Mouse (Mus musculus): ENCODE measurements around the gene Zer1.
"Not testable (repeated sequence)": the region's sequence is repeated elsewhere in the genome, so short reads cannot be mapped to it uniquely, and the experiment has no call there.

Gene Zer1

DNA sequence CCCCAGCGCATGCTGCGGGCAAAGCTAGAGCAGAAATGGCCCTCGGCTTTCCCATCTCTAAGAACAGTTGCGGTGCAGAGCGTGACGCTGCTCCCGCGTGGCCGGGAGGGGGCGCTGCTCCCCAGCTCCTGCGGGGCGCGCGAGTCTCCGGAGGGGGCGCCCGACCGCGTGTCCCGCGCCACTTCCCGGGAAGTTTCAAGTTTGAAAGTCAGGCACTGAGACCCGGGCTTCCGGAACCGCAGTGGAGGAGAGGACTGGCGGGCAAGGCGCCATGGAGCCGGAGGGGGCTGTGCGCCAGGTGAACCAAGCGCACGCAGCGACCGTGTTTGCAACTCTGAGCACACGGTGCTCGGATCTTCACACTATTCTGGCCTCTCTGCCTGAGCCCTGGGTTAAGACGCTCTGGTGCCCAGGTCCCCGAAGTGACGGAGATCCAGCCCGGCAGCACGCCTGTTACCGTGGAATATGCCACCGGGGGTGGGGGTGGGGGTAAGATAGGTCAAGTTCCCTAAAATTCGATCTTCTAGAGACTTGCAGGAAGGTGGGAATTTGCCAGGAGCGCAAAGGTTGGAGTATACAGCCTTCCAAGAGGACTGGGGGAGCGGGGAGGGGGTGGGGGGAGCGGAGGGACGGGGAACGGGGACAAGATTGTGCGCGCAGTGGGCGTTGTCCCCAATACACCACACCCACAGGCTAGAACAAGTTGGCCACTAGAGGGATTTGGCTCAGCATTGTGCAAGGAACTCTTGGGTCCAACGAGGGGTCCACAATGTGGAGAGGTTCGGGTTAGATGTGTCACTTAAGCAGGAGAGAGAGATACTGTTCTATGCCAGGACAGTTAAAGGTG is 46.7 kb downstream of the Zer1 start, which contains the start of gene Pkn3:
Gene Pkn3, plus strand, starts transcription at position 183 of the 847 bp plus-strand sequence.
- DNase-seq (ENCODE audit: low read depth, low spot score), result peak; percentile 90

- DNase-seq (ENCODE audit: low read depth, low spot score), result no peak
Observed at GRCm38 (mm10) chr2:30076959-30077358, 47.4 kb downstream of the Zer1 start.

DNA sequence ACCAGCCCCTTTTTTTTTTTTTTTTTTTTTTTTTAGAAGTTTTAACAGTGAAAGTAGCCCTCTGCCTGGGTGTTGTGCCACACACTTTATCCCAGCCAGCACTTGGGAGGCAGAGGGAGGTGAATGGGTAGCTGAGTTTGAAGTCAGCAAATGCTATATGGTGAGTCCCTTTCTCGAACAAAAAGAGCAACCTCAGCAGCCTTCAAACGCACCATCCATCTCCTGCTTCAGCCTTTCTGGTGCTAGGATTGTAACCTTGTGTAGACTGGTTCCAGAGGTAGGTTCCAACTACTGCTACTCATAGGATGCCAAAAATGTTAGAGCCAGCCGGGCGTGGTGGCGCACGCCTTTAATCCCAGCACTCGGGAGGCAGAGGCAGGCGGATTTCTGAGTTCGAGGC is 47.9 kb downstream of the Zer1 start:
- DNase-seq (ENCODE audit: low read depth, low spot score), result no peak

DNA sequence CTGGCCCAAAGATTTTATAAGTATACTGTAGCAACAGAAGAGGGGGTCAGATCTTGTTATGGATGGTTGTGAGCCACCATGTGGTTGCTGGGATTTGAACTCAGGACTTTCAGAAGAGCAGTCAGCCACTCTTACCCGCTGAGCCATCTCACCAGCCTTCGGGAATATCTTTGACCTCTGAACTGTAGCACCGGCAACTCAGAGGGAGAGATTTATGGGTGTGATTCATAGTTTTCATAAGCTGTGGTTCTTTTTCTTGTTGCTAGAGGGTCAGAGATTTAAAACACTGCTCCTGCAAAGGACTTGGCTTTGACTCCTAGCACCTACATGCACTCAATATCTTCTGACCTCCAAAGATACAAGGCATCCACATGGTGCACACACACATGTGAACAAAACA is 48.8 kb downstream of the Zer1 start:
- DNase-seq (ENCODE audit: low read depth, low spot score), result no peak

DNA sequence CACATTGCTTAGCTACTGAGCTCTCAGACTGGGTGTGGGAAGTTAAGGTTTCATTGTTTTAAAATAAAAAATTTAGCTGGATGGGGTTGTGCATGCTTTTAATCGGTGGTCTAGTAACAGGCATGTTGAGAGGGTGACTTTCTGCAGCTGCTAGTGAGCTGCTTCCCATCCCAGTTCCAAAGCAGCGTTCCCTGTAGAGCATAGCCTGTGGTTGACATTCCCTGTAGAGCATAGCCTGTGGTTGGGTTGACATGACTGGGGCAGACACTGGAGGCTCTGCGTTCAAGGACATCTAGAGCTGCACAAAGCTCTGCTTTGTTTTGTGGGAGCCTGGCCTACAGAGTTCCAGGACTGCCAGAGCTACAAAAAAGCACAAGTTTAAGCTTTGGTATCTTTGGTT is 51.1 kb downstream of the Zer1 start:
- no peak for DNase-seq (ENCODE audit: low read depth, low spot score)

- no peak for DNase-seq (ENCODE audit: low read depth, low spot score)
Observed at GRCm38 (mm10) chr2:30072875-30073274, 51.5 kb downstream of the Zer1 start.

- no peak for DNase-seq (ENCODE audit: low read depth, low spot score)
Observed at GRCm38 (mm10) chr2:30067962-30068361, 56.4 kb downstream of the Zer1 start.

GRCm38 (mm10) chr2:30067031-30067888 is 57.1 kb downstream of the Zer1 start:
- peak; percentile 70 for DNase-seq (ENCODE audit: low read depth, low spot score)

DNA sequence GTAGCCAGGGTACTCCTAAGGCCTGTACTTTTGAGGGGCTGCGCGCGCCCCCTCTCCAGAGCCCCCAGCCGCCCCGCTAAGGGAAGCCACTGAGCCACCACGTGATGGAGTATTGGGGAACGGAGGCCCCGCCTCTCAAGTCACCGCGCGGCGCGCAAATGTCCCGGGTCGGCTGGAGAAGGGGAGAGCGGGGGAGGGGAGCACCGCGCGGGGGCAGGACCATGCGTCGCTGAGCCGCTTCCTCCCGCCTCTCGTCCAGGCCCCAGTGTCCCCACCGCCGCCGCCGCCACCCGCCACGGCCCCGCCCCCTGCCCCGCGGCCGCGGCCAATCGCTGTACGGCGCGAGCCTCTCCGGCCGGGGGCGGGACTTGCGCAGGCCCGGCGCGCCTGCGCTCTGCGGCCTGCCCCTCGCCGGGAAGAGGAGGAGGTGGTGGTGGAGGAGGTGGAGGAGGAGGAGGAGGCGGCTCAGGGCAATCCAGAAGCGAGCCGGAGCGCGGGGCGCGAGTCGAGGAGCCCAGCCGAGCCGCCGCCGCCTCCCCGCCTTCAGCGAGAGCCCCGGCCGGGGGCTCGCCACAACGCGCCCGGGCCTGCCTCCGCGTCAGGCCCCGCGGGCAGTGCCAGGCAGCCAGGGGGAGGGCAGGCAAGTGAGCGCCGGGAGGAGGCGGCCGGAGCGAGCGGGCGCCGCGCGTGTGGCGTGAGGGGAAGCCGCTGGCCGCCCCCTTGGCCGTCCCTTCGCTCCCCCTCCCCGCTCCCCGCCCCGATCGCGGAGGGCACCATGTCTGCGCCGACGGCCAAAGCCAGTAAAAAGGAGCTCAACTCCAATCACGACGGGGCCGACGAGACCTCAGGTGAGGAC is 58.1 kb downstream of the Zer1 start:
- DNase-seq (ENCODE audit: low read depth, low spot score), result peak; percentile 96

DNA sequence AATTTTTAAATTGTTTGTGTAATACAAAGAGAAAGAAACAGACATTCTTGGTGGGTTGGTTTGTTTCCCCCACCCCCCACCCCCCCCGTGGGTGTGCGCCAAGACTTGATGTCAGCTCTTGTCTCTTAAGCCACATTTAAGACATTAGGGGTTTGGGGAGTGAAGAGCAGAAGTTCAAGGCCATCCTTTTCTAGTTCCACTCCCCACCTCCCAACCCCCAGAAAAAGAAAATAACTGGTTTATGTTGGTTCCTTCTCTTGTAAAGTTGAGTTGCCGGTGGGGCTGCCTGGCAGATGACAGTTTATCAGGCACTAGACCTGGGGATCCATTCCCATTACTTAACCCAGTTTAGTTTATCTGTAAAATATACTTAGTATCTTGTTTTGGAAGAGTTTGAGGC is 60.1 kb downstream of the Zer1 start:
- DNase-seq (ENCODE audit: low read depth, low spot score), result no peak

DNA sequence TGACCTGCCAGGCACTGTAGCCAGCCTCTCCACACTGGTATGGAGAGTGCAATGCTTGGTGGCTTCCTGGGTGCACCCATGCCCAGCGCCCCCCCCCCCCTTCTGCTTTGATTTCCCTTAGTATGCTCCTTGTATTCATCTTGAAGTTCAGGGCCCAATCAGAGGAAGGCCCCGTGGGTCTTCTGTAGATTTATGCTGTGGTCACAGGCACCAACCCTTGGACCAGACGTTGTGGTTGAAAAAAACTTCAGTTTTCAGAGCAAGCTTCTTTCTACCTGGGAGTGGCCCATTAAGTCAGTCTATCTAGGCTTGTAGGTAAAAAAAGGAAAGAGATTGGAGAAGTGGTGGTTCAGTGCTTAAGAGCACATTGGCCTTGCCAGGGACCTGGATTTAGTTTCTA is 60.6 kb downstream of the Zer1 start:
- DNase-seq (ENCODE audit: low read depth, low spot score), result peak; percentile 28

DNA sequence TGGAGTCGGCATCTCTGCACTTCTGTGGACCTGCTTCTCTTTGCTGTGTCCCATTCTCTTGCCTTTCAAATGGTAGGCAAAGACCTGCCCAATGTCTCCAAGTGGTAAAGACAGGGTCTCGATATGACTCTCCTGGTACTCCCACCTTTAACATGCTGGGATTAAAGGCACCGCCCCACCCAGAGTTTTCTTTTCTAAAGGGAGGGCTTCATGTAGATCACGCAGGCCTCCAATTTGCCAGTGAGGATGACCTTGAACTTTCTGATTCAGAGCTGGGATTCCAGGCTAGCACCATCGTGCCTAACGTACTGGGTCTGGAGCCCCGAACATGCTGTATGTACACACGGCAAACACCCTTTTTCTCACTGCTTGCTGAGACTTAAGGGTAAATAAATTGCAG is 61.1 kb downstream of the Zer1 start:
- no peak for DNase-seq (ENCODE audit: low read depth, low spot score)

GRCm38 (mm10) chr2:30062249-30063093 is 61.9 kb downstream of the Zer1 start:
- DNase-seq (ENCODE audit: low read depth, low spot score), result peak; percentile 54

- DNase-seq (ENCODE audit: low read depth, low spot score), result peak; percentile 74
Observed at GRCm38 (mm10) chr2:30061215-30062166, 62.9 kb downstream of the Zer1 start.

GRCm38 (mm10) chr2:30058418-30058817 is 66.0 kb downstream of the Zer1 start:
- DNase-seq (ENCODE audit: low read depth, low spot score), result no peak

- DNase-seq (ENCODE audit: low read depth, low spot score), result no peak
Observed at GRCm38 (mm10) chr2:30057223-30057904, 67.0 kb downstream of the Zer1 start, which contains the start of gene Set. Set (plus strand) TSS chr2:30057378.

DNA sequence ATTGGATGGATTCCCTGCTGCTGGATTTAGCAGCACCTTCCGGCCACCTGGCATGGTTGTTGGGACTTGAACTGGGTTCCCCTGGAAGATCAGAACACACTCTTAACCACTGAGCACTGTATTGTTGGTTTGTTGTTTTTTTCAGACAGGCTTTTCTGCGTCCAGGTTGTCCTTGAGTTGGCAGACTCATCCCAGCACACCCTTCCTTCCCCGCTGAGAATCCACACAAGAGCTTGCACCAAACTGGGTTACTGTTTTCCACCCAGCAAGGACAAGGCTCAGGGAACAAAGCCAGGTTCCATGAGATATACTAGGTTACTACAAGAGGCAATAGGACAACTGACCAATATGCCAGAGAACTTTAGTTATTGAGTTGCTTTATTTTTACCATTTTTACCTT is 67.6 kb downstream of the Zer1 start:
- no peak for DNase-seq (ENCODE audit: low read depth, low spot score)

DNA sequence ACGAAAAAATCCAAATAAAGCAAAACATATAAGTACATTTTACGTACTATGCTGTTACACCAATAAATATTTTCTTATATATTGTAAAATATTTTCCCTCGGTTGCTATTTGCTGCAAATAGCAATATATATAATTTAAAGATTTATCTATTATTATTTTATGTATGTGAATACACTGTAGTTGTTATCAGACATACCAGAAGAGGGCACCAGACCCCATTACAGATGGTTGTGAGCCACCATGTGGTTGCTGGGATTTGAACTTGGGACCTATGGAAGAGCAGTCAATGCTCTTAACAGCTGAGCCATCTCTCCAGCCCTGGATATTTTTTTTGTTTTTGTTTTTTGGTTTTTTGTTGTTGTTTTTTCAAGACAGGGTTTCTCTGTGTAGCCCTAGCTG is 69.1 kb downstream of the Zer1 start:
- not testable (repeated sequence) for DNase-seq (ENCODE audit: low read depth, low spot score)
